Mouse (Mus musculus) neural tube, embryonic 15.5 days (tissue): Measurements from ENCODE around the gene Kdm2a. TPM values are rescaled to one million over a fixed set of nuclear protein-coding genes. Genes with fewer than 3 reads are reported as not detected.

ENCODE experiments used
- ATAC-seq: fragments of 200-750 bp; cut with Nextera tagmentation; 2 replicates; pipeline ENCODE4 v1.8.0; 2017; ENCODE audit warnings: mild to moderate bottlenecking, moderate TSS enrichment, moderate library complexity; ENCODE audit not compliant: low FRiP score
- H3K27ac ChIP-seq: fragments of 300-500 bp; sonication (generic); replicated peaks from 2 replicates; pipeline ENCODE4 v1.5.1; 2015; ENCODE audit warnings: mild to moderate bottlenecking, inconsistent platforms
- H3K27me3 ChIP-seq: fragments of 300-500 bp; sonication (generic); replicated peaks from 2 replicates; pipeline ENCODE4 v1.6.1; 2015; ENCODE audit warnings: inconsistent platforms
- H3K36me3 ChIP-seq: fragments of 300-500 bp; sonication (generic); 2 replicates; pipeline ENCODE4 v1.6.1; 2015; ENCODE audit warnings: inconsistent platforms
- H3K4me1 ChIP-seq: fragments of 300-500 bp; sonication (generic); 2 replicates; pipeline ENCODE4 v1.6.1; 2015; ENCODE audit warnings: inconsistent platforms
- H3K4me2 ChIP-seq: fragments of 300-500 bp; sonication (generic); 2 replicates; pipeline ENCODE4 v1.6.1; 2015; ENCODE audit warnings: inconsistent platforms, mild to moderate bottlenecking, moderate library complexity
- H3K4me3 ChIP-seq: fragments of 300-500 bp; sonication (generic); replicated peaks from 2 replicates; pipeline ENCODE4 v1.5.1; 2015; ENCODE audit warnings: mild to moderate bottlenecking, inconsistent platforms
- H3K9ac ChIP-seq: fragments of 300-500 bp; sonication (generic); replicated peaks from 2 replicates; pipeline ENCODE4 v1.6.1; 2015; ENCODE audit warnings: mild to moderate bottlenecking, inconsistent platforms
- H3K9me3 ChIP-seq: fragments of 300-500 bp; sonication (generic); replicated peaks from 2 replicates; pipeline ENCODE4 v1.6.1; 2016; ENCODE audit warnings: inconsistent platforms
- WGBS: fragments of 180-500 bp; shearing (Covaris S2); methylation state at CpG from one replicate; pipeline ENCODE4 v1.1.7; 2015; ENCODE audit warnings: mixed read lengths; 5-methylcytosine and 5-hydroxymethylcytosine counted together
- polyA plus RNA-seq: library from polyadenylated mRNA; unstranded; fragments of >200 nt; fragmentation: Nextera tagmentation; extraction: Ambion mirVana; gene quantifications from 2 replicates; pipeline ENCODE4 v1.2.1, GENCODE M21; 2015

The Kdm2a gene
- polyA plus RNA-seq, 1 experiment from 2014 or later = 28.4 TPM

GRCm38 (mm10) chr19:4321622-4322021 is 76.5 kb downstream of the Kdm2a start:
- Histone ChIP-seq H3K4me3 (no peak overlapping the region), H3K9ac (no peak overlapping the region), H3K9me3 (no peaks in the 10 kb centered on the region), H3K4me2 (no peak overlapping the region), H3K27me3 (no peaks in the 10 kb centered on the region), H3K4me1 (no peaks in the 10 kb centered on the region), H3K36me3 (peaks cover 89% of the 10 kb centered on the region), H3K27ac (no peak overlapping the region)
- no peak for ATAC-seq
- WGBS = no CpG with 5 or more reads among the region's 1 CpGs

GRCm38 (mm10) chr19:4319272-4319671 is 78.8 kb downstream of the Kdm2a start:
- H3K27me3 ChIP-seq = no peaks in the 10 kb centered on the region
- no peak overlapping the region for H3K4me2 ChIP-seq
- no peak overlapping the region for H3K4me3 ChIP-seq
- H3K9me3 ChIP-seq = no peaks in the 10 kb centered on the region
- no peak overlapping the region for H3K27ac ChIP-seq
- no peaks in the 10 kb centered on the region for H3K4me1 ChIP-seq
- no peak overlapping the region for H3K9ac ChIP-seq
- WGBS = 69% methylated on average over 4 of the region's 4 CpGs
- no peak for ATAC-seq
- peaks cover 77% of the 10 kb centered on the region for H3K36me3 ChIP-seq

GRCm38 (mm10) chr19:4317181-4317580 is 80.9 kb downstream of the Kdm2a start:
- ATAC-seq = no peak
- no peak overlapping the region for H3K27ac ChIP-seq
- H3K4me1 ChIP-seq = no peaks in the 10 kb centered on the region
- no peak overlapping the region for H3K4me2 ChIP-seq
- WGBS = 90% methylated on average over 3 of the region's 3 CpGs
- H3K27me3 ChIP-seq = no peaks in the 10 kb centered on the region
- peaks cover 69% of the 10 kb centered on the region for H3K36me3 ChIP-seq
- H3K9ac ChIP-seq = no peak overlapping the region
- no peaks in the 10 kb centered on the region for H3K9me3 ChIP-seq
- no peak overlapping the region for H3K4me3 ChIP-seq

GRCm38 (mm10) chr19:4315223-4315944 is 82.7 kb downstream of the Kdm2a start:
- H3K27ac ChIP-seq = no peak overlapping the region
- H3K4me2 ChIP-seq = no peak overlapping the region
- 81% methylated on average over 6 of the region's 6 CpGs for WGBS
- no peaks in the 10 kb centered on the region for H3K9me3 ChIP-seq
- H3K4me3 ChIP-seq = no peak overlapping the region
- H3K27me3 ChIP-seq = no peaks in the 10 kb centered on the region
- H3K9ac ChIP-seq = no peak overlapping the region
- ATAC-seq = no peak
- H3K4me1 ChIP-seq = no peaks in the 10 kb centered on the region
- H3K36me3 ChIP-seq = peaks cover 53% of the 10 kb centered on the region

GRCm38 (mm10) chr19:4309776-4310185 is 88.3 kb downstream of the Kdm2a start:
- Histone ChIP-seq H3K4me3 (no peak overlapping the region), H3K27ac (no peak overlapping the region)
- ATAC-seq = no peak

GRCm38 (mm10) chr19:4309302-4309701 is 88.8 kb downstream of the Kdm2a start:
- H3K9ac ChIP-seq = no peak overlapping the region
- no peak overlapping the region for H3K4me2 ChIP-seq
- 92% methylated on average over 4 of the region's 4 CpGs for WGBS
- H3K36me3 ChIP-seq = peaks cover 8% of the 10 kb centered on the region; the same call in 1 of the 2 replicates
- H3K27me3 ChIP-seq = no peaks in the 10 kb centered on the region
- no peak for ATAC-seq
- no peak overlapping the region for H3K27ac ChIP-seq
- H3K9me3 ChIP-seq = no peaks in the 10 kb centered on the region
- peaks cover 24% of the 10 kb centered on the region for H3K4me1 ChIP-seq
- H3K4me3 ChIP-seq = no peak overlapping the region

More at GRCm38 (mm10) chr19:4309776-4310185, 88.3 kb downstream of the Kdm2a start:
- peaks cover 19% of the 10 kb centered on the region for H3K4me1 ChIP-seq
- no peaks in the 10 kb centered on the region for H3K9me3 ChIP-seq
- peaks cover 8% of the 10 kb centered on the region; the same call in 1 of the 2 replicates for H3K36me3 ChIP-seq
- no peak overlapping the region for H3K9ac ChIP-seq
- H3K4me2 ChIP-seq = no peak overlapping the region
- H3K27me3 ChIP-seq = no peaks in the 10 kb centered on the region

- Histone ChIP-seq H3K4me2 (peak within 1 kb of the TSS; percentile 80), H3K27ac (peak within 1 kb of the TSS; percentile 87), H3K36me3 (no peaks in the 10 kb centered on the region), H3K9ac (peak within 1 kb of the TSS; percentile 99), H3K9me3 (no peaks in the 10 kb centered on the region), H3K4me3 (peak within 1 kb of the TSS; percentile 92), H3K4me1 (peaks cover 55% of the 10 kb centered on the region), H3K27me3 (no peaks in the 10 kb centered on the region)
- ATAC-seq = peak; percentile 80
- WGBS = under 1% methylated on average over 39 of the region's 46 CpGs
Observed at GRCm38 (mm10) chr19:4306190-4306577, 91.9 kb downstream of the Kdm2a start, which contains the start of gene Grk2. Grk2 (minus strand) TSS chr19:4306222.

- Histone ChIP-seq H3K9ac (peak overlapping the region; percentile 99), H3K4me1 (peaks cover 60% of the 10 kb centered on the region), H3K27ac (peak overlapping the region; percentile 87), H3K9me3 (no peaks in the 10 kb centered on the region), H3K4me2 (peak overlapping the region; percentile 80), H3K4me3 (peak overlapping the region; percentile 92), H3K27me3 (no peaks in the 10 kb centered on the region), H3K36me3 (no peaks in the 10 kb centered on the region)
- under 1% methylated on average over 64 of the region's 68 CpGs for WGBS
- ATAC-seq = peak; percentile 65
Observed at GRCm38 (mm10) chr19:4305491-4306189, 92.4 kb downstream of the Kdm2a start.

GRCm38 (mm10) chr19:4304871-4305321 is 93.2 kb downstream of the Kdm2a start:
- peak overlapping the region; percentile 80 for H3K4me2 ChIP-seq
- H3K4me3 ChIP-seq = peak overlapping the region; percentile 92
- H3K4me1 ChIP-seq = peaks cover 68% of the 10 kb centered on the region
- peak overlapping the region; percentile 87; the same call in 1 of the 2 replicates for H3K27ac ChIP-seq
- H3K36me3 ChIP-seq = no peaks in the 10 kb centered on the region
- H3K9me3 ChIP-seq = no peaks in the 10 kb centered on the region
- peak overlapping the region; percentile 99 for H3K9ac ChIP-seq
- no peaks in the 10 kb centered on the region for H3K27me3 ChIP-seq
- 59% methylated on average over 4 of the region's 4 CpGs for WGBS
- ATAC-seq = no peak

GRCm38 (mm10) chr19:4304251-4304821 is 93.7 kb downstream of the Kdm2a start:
- 77% methylated on average over 5 of the region's 5 CpGs for WGBS

GRCm38 (mm10) chr19:4303640-4303995 is 94.5 kb downstream of the Kdm2a start:
- no peaks in the 10 kb centered on the region for H3K36me3 ChIP-seq
- peak overlapping the region; percentile 85 for H3K27ac ChIP-seq
- peaks cover 79% of the 10 kb centered on the region for H3K4me1 ChIP-seq
- no peaks in the 10 kb centered on the region for H3K27me3 ChIP-seq
- no peaks in the 10 kb centered on the region for H3K9me3 ChIP-seq
- 89% methylated on average over 5 of the region's 5 CpGs for WGBS
- 0 out of 2 replicates have a peak overlapping the region, but pooled peaks have one; percentile 92 for H3K4me3 ChIP-seq
- peak overlapping the region; percentile 80 for H3K4me2 ChIP-seq
- no peak for ATAC-seq
- no peak overlapping the region for H3K9ac ChIP-seq

More at GRCm38 (mm10) chr19:4304251-4304821, 93.7 kb downstream of the Kdm2a start:
- Histone ChIP-seq H3K9me3 (no peaks in the 10 kb centered on the region), H3K27ac (0 out of 2 replicates have a peak overlapping the region, but pooled peaks have one; percentile 87), H3K36me3 (no peaks in the 10 kb centered on the region), H3K4me3 (peak overlapping the region; percentile 92), H3K4me1 (peaks cover 74% of the 10 kb centered on the region), H3K27me3 (no peaks in the 10 kb centered on the region), H3K9ac (peak overlapping the region; percentile 99; the same call in 1 of the 2 replicates), H3K4me2 (peak overlapping the region; percentile 80)
- no peak for ATAC-seq
